9 mouse cellular contexts compared by ENCODE assay signal in genomic region chr19:42000446-42000958, GRCm38 (mm10). TPM values are rescaled to one million over a fixed set of nuclear protein-coding genes. Genes with fewer than 3 reads are reported as not detected.
DNase-seq lines count a peak whose midpoint lies in the region; ATAC-seq and TF ChIP-seq lines count a peak whose summit lies in the region.
"Had no signal": no experiment of that assay in that cellular context is flagged by ENCODE, and none has a peak within 500 bp of the region (broad histone marks: within the 10 kb centered on the region; RNA-seq: fewer than 3 reads in every experiment).

No protein-coding gene starts in this region.

- peak overlapping the region; percentile 38 for H3K27ac ChIP-seq in bone marrow, adult 2 months (ENCODE audit: control insufficient read depth, insufficient read depth, low read depth, low read length, poor library complexity)
- peak overlapping the region; percentile 75 for H3K27ac ChIP-seq in heart, embryonic 16.5 days (ENCODE audit: low read length)
- H3K27ac ChIP-seq in liver, embryonic 15.5 days (replicated peaks): peak overlapping the region; percentile 62

- H3K4me3 ChIP-seq in bone marrow, adult 2 months (replicated peaks; ENCODE audit: control insufficient read depth, low read depth, low read length): no peak overlapping the region
- H3K4me3 ChIP-seq in heart, embryonic 16.5 days (ENCODE audit: low read length): no peak overlapping the region
- H3K4me3 ChIP-seq in liver, embryonic 15.5 days (replicated peaks): no peak overlapping the region

- peak; percentile 97 for DNase-seq in heart, adult 11 months
- DNase-seq in heart, postnatal 25 days (ENCODE audit: low spot score): no peak
- no peak for DNase-seq in urinary bladder, postnatal 36 days (ENCODE audit: low spot score in 2 of 2)
- no peak for DNase-seq in left cerebral cortex, postnatal 4 days

- H3K4me1 ChIP-seq in bone marrow, adult 2 months (ENCODE audit: control insufficient read depth, insufficient read depth, low read length): peaks cover 10% of the 10 kb centered on the region
- peaks cover 55% of the 10 kb centered on the region for H3K4me1 ChIP-seq in heart, embryonic 16.5 days (ENCODE audit: control insufficient read depth, insufficient read depth, low read length)
- H3K4me1 ChIP-seq in liver, embryonic 15.5 days (replicated peaks): peaks cover 37% of the 10 kb centered on the region

- peak overlapping the region; percentile 38 for H3K9ac ChIP-seq in heart, embryonic 16.5 days (ENCODE audit: low read length)
- no peak overlapping the region for H3K9ac ChIP-seq in liver, embryonic 15.5 days

- H3K9me3 ChIP-seq in heart, embryonic 16.5 days (replicated peaks; ENCODE audit: control insufficient read depth, low read length): no peaks in the 10 kb centered on the region
- H3K9me3 ChIP-seq in liver, embryonic 15.5 days (replicated peaks): no peaks in the 10 kb centered on the region

- no peak for TF ChIP-seq CTCF in bone marrow, adult 2 months (IDR thresholded peaks at IDR 0.05; ENCODE audit: control insufficient read depth, insufficient read depth, low read length)

- no peaks in the 10 kb centered on the region for H3K27me3 ChIP-seq in heart, embryonic 16.5 days (ENCODE audit: control insufficient read depth, insufficient read depth, low read length)
- no peaks in the 10 kb centered on the region for H3K27me3 ChIP-seq in liver, embryonic 15.5 days

- intact Hi-C loops in heart, postnatal 25 days (cut with DNase I): no loop called here
- intact Hi-C loops in left cerebral cortex, postnatal 4 days (cut with DNase I): no loop called here

- no peak overlapping the region for H3K4me2 ChIP-seq in heart, embryonic 16.5 days (ENCODE audit: low read depth, low read length)
- no peak overlapping the region for H3K4me2 ChIP-seq in liver, embryonic 15.5 days

- WGBS in bone marrow, adult 2 months: 63% methylated on average over 4 of the region's 4 CpGs
- 20% methylated on average over 4 of the region's 4 CpGs for WGBS in heart, embryonic 16.5 days
- WGBS in liver, embryonic 15.5 days (ENCODE audit: insufficient replicate concordance): 56% methylated on average over 4 of the region's 4 CpGs

- H3K36me3 ChIP-seq in heart, embryonic 16.5 days (ENCODE audit: control insufficient read depth, insufficient read depth): no peaks in the 10 kb centered on the region
- no peaks in the 10 kb centered on the region for H3K36me3 ChIP-seq in liver, embryonic 15.5 days (replicated peaks)

- ATAC-seq in heart, embryonic 16.5 days (replicated peaks; ENCODE audit: extremely low read depth, insufficient read depth, low FRiP score): no peak; the same call in 1 of the 2 replicates
- no peak for ATAC-seq in liver, embryonic 15.5 days (ENCODE audit: insufficient read depth)
- ATAC-seq in megakaryocyte progenitor cell, adult 5-6 weeks (replicated peaks; ENCODE audit: poor library complexity): no peak
- ATAC-seq: activated CD4-positive, CD25-positive, alpha-beta regulatory T cell, adult 4 months had no signal

- no peak for TF ChIP-seq POLR2A in bone marrow, adult 2 months (IDR thresholded peaks at IDR 0.05; ENCODE audit: borderline replicate concordance, control insufficient read depth, low read depth, low read length)

RNA-seq across cellular contexts. Expression of gene Ubtd1, which starts 18.9 kb away (rescaled TPM):
- total RNA-seq in heart, postnatal 25 days (2021): 10 to 100 TPM; 22.3 to 23.8 TPM
- 6.0 and 10.2 TPM in 2 replicates for polyA plus RNA-seq in bone marrow, adult 2 months (2011; ENCODE audit: insufficient read depth, insufficient read length, low replicate concordance, missing spikeins)
- 17.1 and 18.5 TPM in 2 replicates for polyA plus RNA-seq in heart, embryonic 16.5 days (2015; fragmentation: Nextera tagmentation; extraction: Ambion mirVana)
- polyA plus RNA-seq in liver, embryonic 15.5 days (2015; fragmentation: Nextera tagmentation; extraction: Ambion mirVana): 5.2 and 6.3 TPM in 2 replicates
- total RNA-seq in megakaryocyte progenitor cell, adult 5-6 weeks (2015): 11.2 and 13.4 TPM in 2 replicates
- total RNA-seq in megakaryocyte progenitor cell, adult 5-6 weeks (2017): 11.9 and 12.3 TPM in 2 replicates
- 10 to 100 TPM; 12.7 to 13.5 TPM for total RNA-seq in left cerebral cortex, postnatal 4 days (2021)

RNA-seq across cellular contexts. Expression of gene Mms19, which starts 19.5 kb away (rescaled TPM):
- 10 to 100 TPM; 13.2 to 17.2 TPM for total RNA-seq in heart, postnatal 25 days (2021)
- polyA plus RNA-seq in bone marrow, adult 2 months (2011; ENCODE audit: insufficient read depth, insufficient read length, low replicate concordance, missing spikeins): 28.0 and 45.8 TPM in 2 replicates
- polyA plus RNA-seq in heart, embryonic 16.5 days (2015; fragmentation: Nextera tagmentation; extraction: Ambion mirVana): 20.7 and 24.5 TPM in 2 replicates
- polyA plus RNA-seq in liver, embryonic 15.5 days (2015; fragmentation: Nextera tagmentation; extraction: Ambion mirVana): 10.1 and 10.3 TPM in 2 replicates
- total RNA-seq in megakaryocyte progenitor cell, adult 5-6 weeks (2015): 15.8 and 16.2 TPM in 2 replicates
- total RNA-seq in megakaryocyte progenitor cell, adult 5-6 weeks (2017): 25.2 and 43.2 TPM in 2 replicates
- 10 to 100 TPM; 38.4 to 51.1 TPM for total RNA-seq in left cerebral cortex, postnatal 4 days (2021)

RNA-seq across cellular contexts. Expression of gene Ankrd2, which starts 35.3 kb away (rescaled TPM):
- total RNA-seq in heart, postnatal 25 days (2021): not detected
- not detected in 2 replicates for polyA plus RNA-seq in bone marrow, adult 2 months (2011; ENCODE audit: insufficient read depth, insufficient read length, low replicate concordance, missing spikeins)
- polyA plus RNA-seq in heart, embryonic 16.5 days (2015; fragmentation: Nextera tagmentation; extraction: Ambion mirVana): not detected in 2 replicates
- polyA plus RNA-seq in liver, embryonic 15.5 days (2015; fragmentation: Nextera tagmentation; extraction: Ambion mirVana): 0.17 and 0.21 TPM in 2 replicates
- not detected in 2 replicates for total RNA-seq in megakaryocyte progenitor cell, adult 5-6 weeks (2015)
- not detected in 2 replicates for total RNA-seq in megakaryocyte progenitor cell, adult 5-6 weeks (2017)
- not detected for total RNA-seq in left cerebral cortex, postnatal 4 days (2021)
- polyA plus RNA-seq: activated CD4-positive, CD25-positive, alpha-beta regulatory T cell, adult 4 months had no signal

RNA-seq across cellular contexts. Expression of gene Hoga1, which starts 44.9 kb away (rescaled TPM):
- total RNA-seq in heart, postnatal 25 days (2021): 1 to 10 TPM; 1.1 to 1.7 TPM
- polyA plus RNA-seq in bone marrow, adult 2 months (2011; ENCODE audit: insufficient read depth, insufficient read length, low replicate concordance, missing spikeins): 1.8 TPM in 1 of 2 replicates, not detected in the other
- 0.49 and 0.67 TPM in 2 replicates for polyA plus RNA-seq in heart, embryonic 16.5 days (2015; fragmentation: Nextera tagmentation; extraction: Ambion mirVana)
- polyA plus RNA-seq in liver, embryonic 15.5 days (2015; fragmentation: Nextera tagmentation; extraction: Ambion mirVana): 50.6 and 59.0 TPM in 2 replicates
- total RNA-seq in megakaryocyte progenitor cell, adult 5-6 weeks (2015): 0.20 TPM in 1 of 2 replicates, not detected in the other
- 0.24 and 0.33 TPM in 2 replicates for total RNA-seq in megakaryocyte progenitor cell, adult 5-6 weeks (2017)
- total RNA-seq in left cerebral cortex, postnatal 4 days (2021): 10 to 100 TPM in 1 of 2 experiments, 1 to 10 TPM in 1; 9.0 to 10.2 TPM
- polyA plus RNA-seq: activated CD4-positive, CD25-positive, alpha-beta regulatory T cell, adult 4 months had no signal

RNA-seq across cellular contexts. Expression of gene 4933411K16Rik, which starts 51.5 kb away (rescaled TPM):
- total RNA-seq in heart, postnatal 25 days (2021): not detected
- polyA plus RNA-seq in bone marrow, adult 2 months (2011; ENCODE audit: insufficient read depth, insufficient read length, low replicate concordance, missing spikeins): not detected in 2 replicates
- polyA plus RNA-seq in heart, embryonic 16.5 days (2015; fragmentation: Nextera tagmentation; extraction: Ambion mirVana): not detected in 2 replicates
- 0.22 and 0.26 TPM in 2 replicates for polyA plus RNA-seq in liver, embryonic 15.5 days (2015; fragmentation: Nextera tagmentation; extraction: Ambion mirVana)
- not detected in 2 replicates for total RNA-seq in megakaryocyte progenitor cell, adult 5-6 weeks (2015)
- not detected in 2 replicates for total RNA-seq in megakaryocyte progenitor cell, adult 5-6 weeks (2017)
- total RNA-seq in left cerebral cortex, postnatal 4 days (2021): 1 to 10 TPM; 2.2 to 2.6 TPM
- polyA plus RNA-seq: activated CD4-positive, CD25-positive, alpha-beta regulatory T cell, adult 4 months had no signal
